Mouse (Mus musculus): ENCODE data around the gene Ccnd3. TPM values are rescaled to one million over a fixed set of nuclear protein-coding genes. Genes with fewer than 3 reads are reported as not detected.

The Ccnd3 gene
- total and polyA plus RNA-seq, 3 experiments = 143 to 568 TPM; not detected in 1

DNA sequence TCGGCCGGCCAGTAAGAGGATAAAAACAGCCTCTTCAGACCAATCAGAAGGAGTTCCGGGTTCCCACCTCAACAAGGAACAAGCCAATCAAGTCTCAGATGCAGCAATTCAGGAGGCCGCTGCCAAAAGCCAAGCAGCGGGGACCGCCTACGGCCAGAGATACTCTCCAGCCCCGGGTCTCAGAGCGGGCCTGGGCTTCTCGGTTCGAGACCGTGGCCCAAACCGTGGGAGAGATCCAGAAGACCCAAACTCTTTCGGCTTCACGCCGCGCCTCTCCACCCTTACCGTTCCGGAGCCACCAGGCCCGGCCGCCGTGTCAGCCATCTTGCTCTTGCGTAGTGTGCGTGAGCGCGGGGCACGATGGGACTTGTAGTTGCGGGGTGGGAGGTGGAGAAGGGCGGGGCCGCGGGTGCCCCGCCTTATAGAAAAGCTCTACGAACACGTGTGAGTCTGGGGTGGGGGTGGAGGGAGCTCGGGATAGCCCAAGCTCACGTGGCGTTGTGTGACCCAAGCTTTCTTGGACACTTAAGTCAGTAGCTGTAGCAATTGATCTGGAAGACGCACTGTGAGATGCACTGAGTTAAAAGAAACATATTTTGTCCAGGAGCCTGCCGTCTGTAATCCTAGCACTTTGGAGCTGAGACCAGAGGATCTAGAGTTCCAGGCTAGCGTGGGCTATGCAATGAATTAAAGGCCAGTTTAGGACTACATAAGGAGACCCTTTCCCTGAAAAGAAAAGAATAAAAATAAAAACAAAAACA, 2.7 kb upstream of the Ccnd3 start, which contains the start of gene Taf8:
Gene Taf8, minus strand, starts transcription at position 347 of the 761 bp plus-strand sequence.
- peak; percentile 98 for DNase-seq (ENCODE audit: low read depth, low spot score)
- Histone ChIP-seq H3K36me3 (ENCODE audit: control insufficient read depth in 1 of 2, insufficient read depth in 2 of 2, low read length in 2 of 2) (peaks cover 1 to 6% of the 10 kb centered on the region in 2 experiments; a peak in 3 of 4 replicates), H3K4me1 (ENCODE audit: control insufficient read depth in 1 of 2, insufficient read depth in 2 of 2, low read length in 2 of 2) (peaks cover 2 to 32% of the 10 kb centered on the region in 2 experiments; a peak in 3 of 4 replicates), H3K4me3 (ENCODE audit: control insufficient read depth in 1 of 2, insufficient read depth in 1 of 2, low read depth in 2 of 2, low read length in 2 of 2) (peak within 1 kb of the TSS; percentile 75 to 92), H3K27me3 (ENCODE audit: control insufficient read depth in 1 of 2, insufficient read depth in 2 of 2, low read length in 2 of 2) (no peaks in the 10 kb centered on the region), H3K27ac (ENCODE audit: control insufficient read depth, low read depth, low read length) (peak within 1 kb of the TSS; percentile 79), H3K9ac (ENCODE audit: control insufficient read depth, low read depth, low read length, poor library complexity, severe bottlenecking) (peak within 1 kb of the TSS; percentile 79), H3K79me2 (ENCODE audit: control insufficient read depth, insufficient read depth, low read length, poor library complexity) (peaks cover 5% of the 10 kb centered on the region), H3K9me3 (replicated peaks; ENCODE audit: insufficient read depth, low read length) (no peaks in the 10 kb centered on the region)
- TF ChIP-seq ELF1 (IDR thresholded peaks at IDR 0.05; ENCODE audit: low read depth, low read length) = peak; percentile 91
- TF ChIP-seq SMC3 (IDR thresholded peaks at IDR 0.05; ENCODE audit: low read depth, low read length) = no peak
- TF ChIP-seq USF2 (IDR thresholded peaks at IDR 0.05; ENCODE audit: borderline replicate concordance in 1 of 2, insufficient read depth in 1 of 2, low read depth in 1 of 2, low read length in 2 of 2) = no peak
- TF ChIP-seq MYB (IDR thresholded peaks at IDR 0.05; ENCODE audit: low read depth, low read length) = no peak
- no peak for TF ChIP-seq RCOR1 (IDR thresholded peaks at IDR 0.05; ENCODE audit: low read depth, low read length)
- no peak; the same call in 1 of the 2 replicates for TF ChIP-seq ETS1 (IDR thresholded peaks at IDR 0.05; ENCODE audit: low read depth, low read length)
- TF ChIP-seq CTCF (IDR thresholded peaks at IDR 0.05 in 2 of 3, conservative IDR thresholded peaks at IDR 0.05 in 1 of 3; ENCODE audit: control insufficient read depth in 1 of 3, insufficient read depth in 1 of 3, low read depth in 2 of 3, low read length in 3 of 3, poor library complexity in 1 of 3, severe bottlenecking in 1 of 3) = no peak
- no peak for TF ChIP-seq MAFK (IDR thresholded peaks at IDR 0.05; ENCODE audit: borderline replicate concordance, low read depth, low read length)
- TF ChIP-seq KAT2A (conservative IDR thresholded peaks at IDR 0.05; ENCODE audit: low read depth, low read length) = peak; percentile 79
- peak; percentile 63; the same call in 1 of the 2 replicates for TF ChIP-seq TCF12 (IDR thresholded peaks at IDR 0.05; ENCODE audit: low read depth, low read length)
- no peak for TF ChIP-seq CHD2 (IDR thresholded peaks at IDR 0.05; ENCODE audit: low read length)
- TF ChIP-seq NELFE (IDR thresholded peaks at IDR 0.05; ENCODE audit: low read depth, low read length) = peak; percentile 70
- TF ChIP-seq MAX (IDR thresholded peaks at IDR 0.05; ENCODE audit: low read length) = peak; percentile 96
- no peak for TF ChIP-seq ZKSCAN1 (IDR thresholded peaks at IDR 0.05; ENCODE audit: low read depth, low read length)
- peak; percentile 100 for TF ChIP-seq MYC (IDR thresholded peaks at IDR 0.05; ENCODE audit: low read depth, low read length)
- TF ChIP-seq USF1 (IDR thresholded peaks at IDR 0.05; ENCODE audit: low read depth, low read length) = peak; percentile 80
- TF ChIP-seq MEF2A (IDR thresholded peaks at IDR 0.05; ENCODE audit: extremely low read depth, insufficient replicate concordance, low read depth, low read length, poor library complexity, severe bottlenecking) = no peak
- no peak for TF ChIP-seq CHD1 (IDR thresholded peaks at IDR 0.05; ENCODE audit: low read depth, low read length)
- peak; percentile 86 for TF ChIP-seq BHLHE40 (IDR thresholded peaks at IDR 0.05; ENCODE audit: borderline replicate concordance, low read depth, low read length)
- TF ChIP-seq TBP (IDR thresholded peaks at IDR 0.05; ENCODE audit: low read depth, low read length) = peak; percentile 68
- peak; percentile 99 for TF ChIP-seq MXI1 (IDR thresholded peaks at IDR 0.05; ENCODE audit: low read depth, low read length)
- TF ChIP-seq TAL1 (IDR thresholded peaks at IDR 0.05; ENCODE audit: low read length) = no peak
- TF ChIP-seq POLR2AphosphoS5 (IDR thresholded peaks at IDR 0.05; ENCODE audit: borderline replicate concordance, low read depth, low read length) = no peak
- TF ChIP-seq JUND (IDR thresholded peaks at IDR 0.05; ENCODE audit: low read depth, low read length) = no peak
- TF ChIP-seq EP300 (IDR thresholded peaks at IDR 0.05; ENCODE audit: low read depth in 1 of 2, low read length in 2 of 2) = no peak
- peak; percentile 51; the same call in 1 of the 2 replicates for TF ChIP-seq NRF1 (IDR thresholded peaks at IDR 0.05; ENCODE audit: insufficient read depth, low read depth, low read length, poor library complexity, severe bottlenecking)
- peak; percentile 72 for TF ChIP-seq POLR2AphosphoS2 (IDR thresholded peaks at IDR 0.05; ENCODE audit: low read length)
- TF ChIP-seq HCFC1 (IDR thresholded peaks at IDR 0.05; ENCODE audit: low read depth, low read length) = peak; percentile 99
- TF ChIP-seq GABPA (IDR thresholded peaks at IDR 0.05; ENCODE audit: low read depth, low read length) = no peak
- TF ChIP-seq ZMIZ1 (IDR thresholded peaks at IDR 0.05; ENCODE audit: low read depth, low read length) = peak; percentile 55; the same call in 1 of the 2 replicates
- TF ChIP-seq GATA1 (IDR thresholded peaks at IDR 0.05; ENCODE audit: low read depth, low read length) = no peak
- TF ChIP-seq ZC3H11A (IDR thresholded peaks at IDR 0.05; ENCODE audit: low read depth, low read length) = no peak
- no peak for TF ChIP-seq E2F4 (IDR thresholded peaks at IDR 0.05; ENCODE audit: borderline replicate concordance, low read depth, low read length)
- peak; percentile 80 to 89 for TF ChIP-seq POLR2A (IDR thresholded peaks at IDR 0.05; ENCODE audit: control insufficient read depth in 1 of 2, insufficient read depth in 1 of 2, low read depth in 1 of 2, low read length in 2 of 2, poor library complexity in 1 of 2)
- TF ChIP-seq MAZ (IDR thresholded peaks at IDR 0.05; ENCODE audit: low read depth, low read length) = peak; percentile 86
- TF ChIP-seq SIN3A (IDR thresholded peaks at IDR 0.05; ENCODE audit: low read length) = peak; percentile 94

Data from MEL (cell line).